9 mouse cellular contexts compared by ENCODE assay signal in genomic region chr10:93123957-93124613, GRCm38 (mm10). TPM values are rescaled to one million over a fixed set of nuclear protein-coding genes. Genes with fewer than 3 reads are reported as not detected.
DNase-seq lines count a peak whose midpoint lies in the region; ATAC-seq and TF ChIP-seq lines count a peak whose summit lies in the region.
"Had no signal": no experiment of that assay in that cellular context is flagged by ENCODE, and none has a peak within 500 bp of the region (broad histone marks: within the 10 kb centered on the region; RNA-seq: fewer than 3 reads in every experiment).

No protein-coding gene starts in this region.

- no peak for ATAC-seq in embryonic facial prominence, embryonic 11.5 days (replicated peaks; ENCODE audit: insufficient number of reproducible peaks, low FRiP score, low TSS enrichment, low read depth)
- ATAC-seq in limb, embryonic 15.5 days (ENCODE audit: insufficient number of reproducible peaks, low FRiP score, low TSS enrichment, low read depth), result no peak

- no peak for TF ChIP-seq POLR2A in myocyte (IDR thresholded peaks at IDR 0.05; ENCODE audit: insufficient read length, low read depth)

- peak; percentile 20 for DNase-seq in urinary bladder, postnatal 14 days (ENCODE audit: low spot score)
- DNase-seq in urinary bladder, postnatal 10 days (ENCODE audit: low spot score), result no peak
- peak; percentile 42 for DNase-seq in embryonic facial prominence, embryonic 11.5 days (ENCODE audit: low spot score)
- peak; percentile 74 to 79 for DNase-seq in heart, postnatal 10 days
- no peak for DNase-seq in cerebellum, adult 8-10 months
- no peak for DNase-seq in frontal cortex, postnatal 10 days (ENCODE audit: low spot score in 2 of 2)

- no peaks in the 10 kb centered on the region for H3K27me3 ChIP-seq in embryonic facial prominence, embryonic 11.5 days (ENCODE audit: control insufficient read depth, insufficient read depth, low read length)
- H3K27me3 ChIP-seq in limb, embryonic 15.5 days, result no peaks in the 10 kb centered on the region
- H3K27me3 ChIP-seq in myocyte (ENCODE audit: control insufficient read depth, insufficient read depth, insufficient read length), result no peaks in the 10 kb centered on the region
- H3K27me3 ChIP-seq: embryonic facial prominence, embryonic 12.5 days had no signal

- no peaks in the 10 kb centered on the region for H3K9me3 ChIP-seq in embryonic facial prominence, embryonic 11.5 days (replicated peaks; ENCODE audit: control insufficient read depth, low read length)
- H3K9me3 ChIP-seq in limb, embryonic 15.5 days, result no peaks in the 10 kb centered on the region
- H3K9me3 ChIP-seq: embryonic facial prominence, embryonic 12.5 days had no signal

- no peaks in the 10 kb centered on the region for H3K4me1 ChIP-seq in embryonic facial prominence, embryonic 11.5 days (ENCODE audit: control insufficient read depth, insufficient read depth, low read length)
- H3K4me1 ChIP-seq in limb, embryonic 15.5 days, result peaks cover 2% of the 10 kb centered on the region; the same call in 1 of the 2 replicates
- H3K4me1 ChIP-seq: embryonic facial prominence, embryonic 12.5 days had no signal

- no peak overlapping the region for H3K9ac ChIP-seq in embryonic facial prominence, embryonic 11.5 days (replicated peaks; ENCODE audit: low read length)
- no peak overlapping the region for H3K9ac ChIP-seq in limb, embryonic 15.5 days
- H3K9ac ChIP-seq: embryonic facial prominence, embryonic 12.5 days had no signal

- 65% methylated on average over 12 of the region's 12 CpGs for WGBS in embryonic facial prominence, embryonic 11.5 days
- WGBS in limb, embryonic 15.5 days, result 50% methylated on average over 12 of the region's 12 CpGs

- H3K36me3 ChIP-seq in embryonic facial prominence, embryonic 11.5 days (replicated peaks; ENCODE audit: control insufficient read depth, insufficient read depth, low read depth, low read length), result no peaks in the 10 kb centered on the region
- no peaks in the 10 kb centered on the region for H3K36me3 ChIP-seq in limb, embryonic 15.5 days
- H3K36me3 ChIP-seq in myocyte (ENCODE audit: control insufficient read depth, insufficient read depth), result no peaks in the 10 kb centered on the region
- H3K36me3 ChIP-seq: embryonic facial prominence, embryonic 12.5 days had no signal

- no peak overlapping the region for H3K27ac ChIP-seq in embryonic facial prominence, embryonic 11.5 days (replicated peaks; ENCODE audit: low read depth, low read length)
- peak overlapping the region; percentile 51 for H3K27ac ChIP-seq in limb, embryonic 15.5 days
- H3K27ac ChIP-seq: embryonic facial prominence, embryonic 12.5 days had no signal

- no peak overlapping the region for H3ac ChIP-seq in myocyte (ENCODE audit: control insufficient read depth, insufficient read length)

- H3K4me3 ChIP-seq in embryonic facial prominence, embryonic 11.5 days (ENCODE audit: low read depth, low read length), result no peak overlapping the region
- H3K4me3 ChIP-seq in limb, embryonic 15.5 days, result no peak overlapping the region
- H3K4me3 ChIP-seq in myocyte, result no peak overlapping the region
- H3K4me3 ChIP-seq: embryonic facial prominence, embryonic 12.5 days had no signal

- H3K4me2 ChIP-seq in embryonic facial prominence, embryonic 11.5 days (ENCODE audit: low read depth, low read length), result no peak overlapping the region
- H3K4me2 ChIP-seq in limb, embryonic 15.5 days, result peak overlapping the region; percentile 20; the same call in 1 of the 2 replicates
- H3K4me2 ChIP-seq in myocyte (ENCODE audit: low read depth), result peak overlapping the region; percentile 40
- H3K4me2 ChIP-seq: embryonic facial prominence, embryonic 12.5 days had no signal

- no peaks in the 10 kb centered on the region for H3K79me2 ChIP-seq in myocyte (ENCODE audit: control insufficient read depth, insufficient read depth)

- intact Hi-C loops in heart, postnatal 10 days (cut with DNase I), result no loop called here

TF ChIP-seq in myocyte, 11 proteins besides CTCF, POLR2A, EP300 and RAD21:
- no peak for TF ChIP-seq REST (IDR thresholded peaks at IDR 0.05; ENCODE audit: insufficient read depth, insufficient read length)
- no peak for TF ChIP-seq TCF12 (IDR thresholded peaks at IDR 0.05; ENCODE audit: insufficient read depth, poor library complexity, severe bottlenecking)

RNA-seq across cellular contexts. Expression of gene Cdk17, which starts 36.6 kb away (rescaled TPM):
- polyA plus RNA-seq in embryonic facial prominence, embryonic 11.5 days (2014; fragmentation: Nextera tagmentation; extraction: Ambion mirVana), result 25.7 and 27.8 TPM in 2 replicates
- 10 to 100 TPM; 30.1 to 36.7 TPM for total RNA-seq in heart, postnatal 10 days (2021)
- polyA plus RNA-seq in limb, embryonic 15.5 days (2015; fragmentation: Nextera tagmentation; extraction: Ambion mirVana), result 11.2 and 15.2 TPM in 2 replicates
- polyA plus RNA-seq in myocyte (2012; fragmentation: generic; extraction: Trizol), result 11.8 TPM

RNA-seq across cellular contexts. Expression of gene Cfap54, which starts 42.7 kb away (rescaled TPM):
- polyA plus RNA-seq in embryonic facial prominence, embryonic 11.5 days (2014; fragmentation: Nextera tagmentation; extraction: Ambion mirVana), result 0.75 TPM in 1 of 2 replicates, not detected in the other
- total RNA-seq in heart, postnatal 10 days (2021), result 1 to 10 TPM; 1.3 to 1.4 TPM
- 0.06 and 0.10 TPM in 2 replicates for polyA plus RNA-seq in limb, embryonic 15.5 days (2015; fragmentation: Nextera tagmentation; extraction: Ambion mirVana)
- polyA plus RNA-seq in myocyte (2012; fragmentation: generic; extraction: Trizol), result 0.01 TPM

Comparison
In these comparisons a context has a peak if more than half of its experiments do, and no peak if none do; other contexts are left out.
1. DNase-seq: peak in urinary bladder, postnatal 14 days (single experiment), embryonic facial prominence, embryonic 11.5 days (single experiment) and heart, postnatal 10 days (2 of 2); none in urinary bladder, postnatal 10 days (single experiment), cerebellum, adult 8-10 months (single experiment) and frontal cortex, postnatal 10 days (0 of 2).